Mouse (Mus musculus): ENCODE results near the gene Rab30.

DNA sequence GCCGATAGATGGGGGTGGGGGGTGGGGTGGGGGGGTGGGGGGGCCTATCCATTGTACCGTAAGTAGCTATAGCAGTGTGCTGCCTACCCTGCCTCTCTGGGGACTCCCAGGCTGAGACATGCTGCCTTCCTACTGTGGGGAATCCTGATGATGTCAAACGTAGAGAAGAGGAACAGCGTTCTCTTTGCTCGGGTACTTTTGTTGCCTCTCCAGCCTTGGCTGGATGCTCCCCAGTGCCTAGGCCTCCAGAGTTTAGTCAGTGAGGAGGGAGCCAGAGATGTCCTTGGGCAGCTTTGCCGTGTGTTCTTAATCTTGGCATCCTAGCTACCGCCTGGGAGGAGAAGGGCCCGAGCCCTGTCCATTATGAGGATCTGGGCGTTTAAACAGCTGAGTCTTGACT is 41.1 kb downstream of the Rab30 start:
- TF ChIP-seq CTCF (IDR thresholded peaks at IDR 0.05; ENCODE audit: control insufficient read depth, insufficient read depth, insufficient read length), result no peak
- TF ChIP-seq MAX (IDR thresholded peaks at IDR 0.05), result no peak
- TF ChIP-seq USF1 (IDR thresholded peaks at IDR 0.05; ENCODE audit: low read depth), result no peak
- TF ChIP-seq MYOG (IDR thresholded peaks at IDR 0.05; ENCODE audit: control insufficient read depth, extremely low read depth, insufficient read length), result no peak
- TF ChIP-seq CEBPB (IDR thresholded peaks at IDR 0.05; ENCODE audit: low read depth), result no peak

Data from C2C12 (cell line).